Mouse (Mus musculus) megakaryocyte, embryonic 14.5 days (primary cell): Measurements from ENCODE around the gene Dcakd.

Experiments
- FLI1 ChIP-seq: IDR thresholded peaks from 2 replicates; pipeline ENCODE4 v1.6.1; 2012; ENCODE audit warnings: low read length, inconsistent platforms, mixed read lengths
- GATA1 ChIP-seq: IDR thresholded peaks from 3 replicates; pipeline ENCODE4 v1.6.1; 2012; ENCODE audit warnings: mixed read lengths, low read length, inconsistent platforms, borderline replicate concordance

DNA sequence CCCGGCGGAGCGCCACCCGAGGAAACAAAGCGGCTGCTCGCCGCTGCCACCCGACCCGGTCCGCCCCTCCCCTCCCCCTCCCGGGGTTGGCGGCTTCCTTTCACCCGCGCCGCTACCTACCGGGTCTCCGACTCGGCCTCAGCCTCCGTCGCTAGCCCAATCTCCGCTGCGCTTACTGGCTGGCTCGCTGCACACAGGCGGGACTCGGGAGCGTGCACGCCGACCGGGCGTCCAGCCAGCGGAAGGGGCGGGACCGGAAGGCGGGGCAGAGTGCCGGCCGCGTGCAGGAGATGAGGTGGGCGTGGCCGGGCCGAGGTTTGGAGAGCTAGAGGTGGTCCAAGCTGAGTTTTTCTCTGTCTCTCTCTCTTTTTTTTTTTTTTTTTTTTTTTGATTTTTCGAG is 11.2 kb downstream of the Dcakd start:
- TF ChIP-seq GATA1: no peak
- TF ChIP-seq FLI1: no peak
